Mouse (Mus musculus) cerebellum, postnatal 10 days (tissue): Measurements from ENCODE around the gene 4931440F15Rik.
"Not testable (repeated sequence)": the region's sequence is repeated elsewhere in the genome, so short reads cannot be mapped to it uniquely, and the experiment has no call there.

ENCODE experiments used
- DNase-seq, 2 experiments: peaks; one replicate each; pipeline ENCODE4 v3.0.0; 2021; ENCODE audit warnings: mixed read lengths in 2 of 2

Gene 4931440F15Rik

GRCm38 (mm10) chr11:29825271-29825718 lies at the start of gene 4931440F15Rik:
TSS of gene 4931440F15Rik (minus strand) at chr11:29825668.
- not testable (repeated sequence) for DNase-seq

GRCm38 (mm10) chr11:29874781-29875180 lies 49.3 kb upstream of the 4931440F15Rik start:
- not testable (repeated sequence) for DNase-seq

DNA sequence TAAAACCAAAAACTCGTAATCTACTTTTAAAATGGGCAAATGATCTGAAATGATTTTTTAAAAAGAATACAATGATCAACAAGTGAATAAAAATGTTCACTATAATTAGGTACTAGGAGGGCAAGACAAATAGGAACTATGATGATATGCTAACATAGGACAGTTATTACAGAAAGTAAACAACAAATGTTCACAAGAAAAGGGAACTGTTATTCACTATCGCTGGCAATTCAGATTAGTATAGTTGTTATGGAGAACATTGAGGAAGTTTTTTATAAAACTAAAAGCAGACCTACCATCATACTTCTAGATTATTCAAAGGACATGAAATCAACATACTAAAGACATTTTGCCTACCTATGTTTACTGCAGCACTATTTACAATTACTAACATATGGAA lies 44.7 kb upstream of the 4931440F15Rik start:
- DNase-seq = no peak

GRCm38 (mm10) chr11:29864269-29864668 lies 38.8 kb upstream of the 4931440F15Rik start:
- no peak for DNase-seq

DNA sequence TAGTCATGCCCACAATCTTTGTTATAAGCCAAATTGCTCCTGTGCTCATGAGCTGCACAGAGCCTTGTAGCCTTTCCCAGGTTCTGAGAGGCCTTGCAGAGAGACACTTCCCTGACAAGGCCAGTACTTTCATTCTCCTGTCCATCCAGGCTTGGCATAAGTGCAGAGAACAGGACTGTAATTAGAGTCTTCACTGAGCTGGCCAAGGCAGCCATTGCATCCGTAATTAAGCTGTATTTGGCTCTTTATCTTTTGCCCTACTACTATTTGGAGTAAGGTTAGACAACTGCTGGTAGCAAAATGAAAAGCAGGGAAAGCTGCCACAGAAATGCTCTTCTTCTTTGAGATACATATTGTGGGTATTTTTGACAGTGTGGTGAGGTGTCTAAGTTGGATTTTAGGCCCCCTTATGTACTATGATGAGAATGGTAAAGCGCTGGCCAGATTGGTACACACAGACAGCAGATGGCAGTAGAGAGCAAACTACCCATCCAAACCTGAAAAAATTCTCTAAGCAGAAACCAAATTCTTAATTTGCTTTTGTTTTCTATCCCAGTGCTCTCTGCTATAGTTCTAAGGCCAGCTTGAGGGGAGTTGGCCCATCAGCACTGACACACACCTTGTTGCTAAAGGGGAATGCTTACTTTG lies 36.4 kb upstream of the 4931440F15Rik start:
- DNase-seq = peak; percentile 72 to 80

DNA sequence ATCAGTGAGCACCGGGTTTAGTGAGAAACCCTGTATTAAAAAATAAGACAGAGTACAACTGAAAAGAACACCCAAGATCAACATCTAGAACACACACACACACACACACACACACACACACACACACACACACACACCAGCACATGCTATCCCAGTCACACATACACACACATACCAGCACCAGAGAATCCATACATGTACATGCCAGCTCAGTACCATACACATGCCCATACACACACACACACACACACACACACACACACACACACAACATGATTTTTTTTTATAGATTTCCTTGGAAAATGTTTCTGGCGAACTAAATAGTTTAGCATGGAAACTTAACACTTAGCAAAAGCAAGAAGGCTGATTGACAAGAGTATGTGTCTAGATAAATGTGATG lies 35.6 kb upstream of the 4931440F15Rik start:
- DNase-seq = no peak

DNA sequence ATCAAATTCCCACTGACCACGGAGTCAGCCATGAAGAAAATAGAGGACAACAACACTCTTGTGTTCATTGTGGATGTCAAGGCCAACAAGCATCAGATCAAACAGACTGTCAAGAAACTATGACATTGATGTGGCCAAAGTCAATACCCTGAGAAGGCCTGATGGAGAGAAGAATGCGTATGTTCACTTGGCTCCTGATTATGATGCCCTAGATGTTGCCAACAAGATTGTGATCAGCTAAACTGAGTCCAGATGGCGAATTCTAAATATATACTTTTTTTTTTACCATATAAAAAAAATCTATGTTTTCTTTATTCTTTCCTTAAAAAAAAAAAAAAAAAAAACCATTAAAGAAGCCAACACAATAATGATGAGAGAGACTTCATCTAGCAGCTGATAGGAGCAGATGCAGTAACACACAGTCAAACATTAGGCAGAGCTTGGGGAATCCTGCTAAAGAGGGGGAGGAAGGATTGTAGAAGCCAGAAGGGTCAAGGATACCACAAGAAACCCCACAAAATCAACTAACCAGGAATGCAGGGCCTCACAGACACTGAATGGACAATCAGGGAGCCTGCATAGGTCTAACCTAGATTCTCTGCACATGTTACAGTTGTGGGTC lies 15.2 kb upstream of the 4931440F15Rik start:
- DNase-seq = no peak

DNA sequence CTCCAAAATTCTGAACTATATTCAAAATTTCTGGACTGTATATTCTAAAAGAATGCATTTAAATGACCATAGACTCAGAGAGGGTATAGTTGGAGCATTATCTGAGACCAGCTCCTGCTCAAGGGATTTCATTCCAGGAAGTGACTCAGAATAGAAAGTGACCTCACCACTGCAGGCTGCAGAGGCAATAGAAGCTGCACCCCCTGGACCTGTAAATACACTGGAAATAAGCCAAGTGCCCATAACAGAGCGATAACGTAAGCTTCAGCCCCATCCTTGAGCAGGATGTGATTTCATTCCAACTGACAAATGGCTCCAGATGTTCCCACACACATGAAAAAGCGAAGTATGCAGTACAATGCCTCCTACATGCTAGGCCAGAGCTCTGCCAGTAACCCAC lies 14.3 kb upstream of the 4931440F15Rik start:
- DNase-seq = peak in 1 of 2 experiments; percentile 20

DNA sequence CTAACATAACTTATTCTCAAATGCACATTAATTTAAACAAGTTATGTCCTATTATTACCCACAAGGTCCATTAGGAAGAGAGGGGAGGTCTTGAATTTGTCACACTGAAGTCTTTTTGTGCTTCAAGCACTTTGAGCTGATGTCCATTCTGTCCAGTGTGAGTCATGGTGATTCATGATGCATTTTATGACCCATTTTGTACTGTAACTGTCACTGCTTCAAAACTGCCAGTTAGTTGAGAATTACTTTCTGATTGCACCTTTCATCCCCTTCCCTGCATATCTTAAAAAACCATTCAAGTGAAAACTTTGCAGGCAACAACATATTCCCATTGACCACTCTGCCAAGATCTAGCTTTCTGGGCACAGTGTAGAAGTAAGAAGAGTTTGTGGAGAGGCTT lies 11.6 kb upstream of the 4931440F15Rik start:
- no peak for DNase-seq

- DNase-seq = no peak
These were observed 2.3 kb upstream of the 4931440F15Rik start for GRCm38 (mm10) chr11:29827729-29828128.

DNA sequence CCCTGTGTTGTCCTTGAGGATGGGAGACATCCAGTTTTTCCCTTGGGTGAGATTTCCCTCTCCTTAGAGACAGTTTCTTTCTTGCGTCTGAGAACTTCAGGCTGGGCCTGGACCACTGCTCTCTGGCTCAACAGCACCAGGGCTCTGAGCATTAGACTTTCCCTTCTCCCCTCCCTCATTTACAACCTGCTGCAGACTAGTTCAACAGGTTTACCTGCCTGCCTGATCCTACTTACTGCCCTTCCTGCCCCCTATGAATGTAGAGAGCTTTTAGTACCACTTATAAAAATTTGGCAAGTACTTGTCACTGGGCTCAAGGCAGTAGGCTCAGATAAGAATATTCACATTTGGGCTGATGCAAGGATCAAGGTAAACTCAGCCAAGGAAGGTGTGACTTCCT lies 533 bp upstream of the 4931440F15Rik start:
- no peak for DNase-seq

GRCm38 (mm10) chr11:29824474-29825270 lies 796 bp downstream of the 4931440F15Rik start:
- DNase-seq = peak; percentile 26 to 34

GRCm38 (mm10) chr11:29823141-29823540 lies 2.3 kb downstream of the 4931440F15Rik start:
- DNase-seq = no peak

DNA sequence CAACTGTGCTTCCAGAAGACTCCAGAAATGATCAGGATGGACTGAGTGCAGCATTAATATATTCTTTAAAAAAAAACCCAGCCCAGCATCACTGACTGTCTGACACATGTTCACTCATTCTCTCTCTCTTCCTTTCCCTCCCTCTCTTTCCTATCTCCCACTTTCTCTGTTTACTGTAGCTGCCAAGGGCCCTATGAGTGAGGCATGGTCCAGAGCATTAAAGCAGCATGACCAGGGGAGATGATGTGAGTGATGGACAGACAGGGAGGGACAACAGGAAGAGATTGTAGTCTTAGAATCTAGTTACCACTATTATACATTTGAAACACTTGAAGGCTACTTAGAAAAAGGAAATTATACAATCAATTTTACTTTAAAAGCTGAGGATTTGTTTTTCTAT lies 9.8 kb downstream of the 4931440F15Rik start:
- DNase-seq = no peak

DNA sequence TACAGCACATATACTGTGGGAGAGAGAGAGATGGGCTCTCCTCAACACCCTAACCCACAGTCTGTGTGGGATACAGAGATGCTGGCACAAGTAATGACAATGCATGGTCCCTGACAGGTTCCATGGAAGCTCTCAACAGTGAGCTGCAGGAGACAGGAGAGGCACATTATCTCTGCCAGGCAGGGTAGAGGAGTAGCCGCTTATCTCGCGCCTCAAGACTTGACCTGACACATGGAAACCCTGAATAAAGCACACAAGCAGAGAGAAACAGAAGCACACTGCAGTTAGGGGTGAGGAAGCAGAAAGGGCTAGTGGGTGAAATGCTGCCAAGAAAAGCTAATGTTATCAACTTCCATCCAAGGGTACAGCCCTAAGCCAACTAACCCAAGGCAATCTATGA lies 10.2 kb downstream of the 4931440F15Rik start:
- peak in 1 of 2 experiments; percentile 22 for DNase-seq

DNA sequence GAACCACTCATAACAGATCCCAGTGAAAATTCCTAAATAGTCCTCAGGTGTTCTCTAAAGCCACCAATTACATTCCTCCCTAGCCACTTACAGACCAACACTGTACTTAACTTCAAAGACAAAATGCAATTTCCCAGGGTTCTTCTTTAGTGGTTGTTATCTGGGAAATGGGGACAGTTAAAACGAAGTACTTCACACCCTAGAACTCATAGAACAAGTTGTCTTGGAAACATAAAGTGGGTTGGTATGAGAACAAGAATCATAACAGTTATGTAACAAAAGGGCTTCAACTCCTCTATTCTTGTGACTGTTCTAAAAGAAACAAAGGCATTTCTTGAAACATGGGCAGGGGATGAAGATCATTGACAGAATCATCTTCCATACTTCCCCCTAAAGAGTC lies 12.2 kb downstream of the 4931440F15Rik start:
- DNase-seq = no peak

DNA sequence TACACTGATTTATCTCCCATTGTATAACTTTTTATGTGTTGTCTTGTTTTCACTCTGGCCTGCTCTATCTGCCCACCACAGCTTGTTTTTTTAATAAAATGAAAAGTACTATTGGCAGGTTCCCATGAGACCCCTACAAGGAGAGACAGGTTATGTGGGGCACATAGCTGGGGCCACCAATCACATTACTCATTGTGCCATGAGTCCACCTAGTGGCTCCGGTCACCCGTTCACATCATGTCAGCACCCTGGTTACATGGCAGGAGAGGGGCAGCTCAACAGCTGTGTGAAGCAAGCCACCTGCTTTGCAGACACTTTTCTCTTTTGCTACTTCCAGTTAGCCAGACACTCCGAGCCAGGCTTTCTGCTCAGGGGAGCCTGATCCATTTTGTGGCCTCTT lies 13.0 kb downstream of the 4931440F15Rik start:
- DNase-seq = no peak

GRCm38 (mm10) chr11:29810324-29810723 lies 15.1 kb downstream of the 4931440F15Rik start:
- no peak for DNase-seq

DNA sequence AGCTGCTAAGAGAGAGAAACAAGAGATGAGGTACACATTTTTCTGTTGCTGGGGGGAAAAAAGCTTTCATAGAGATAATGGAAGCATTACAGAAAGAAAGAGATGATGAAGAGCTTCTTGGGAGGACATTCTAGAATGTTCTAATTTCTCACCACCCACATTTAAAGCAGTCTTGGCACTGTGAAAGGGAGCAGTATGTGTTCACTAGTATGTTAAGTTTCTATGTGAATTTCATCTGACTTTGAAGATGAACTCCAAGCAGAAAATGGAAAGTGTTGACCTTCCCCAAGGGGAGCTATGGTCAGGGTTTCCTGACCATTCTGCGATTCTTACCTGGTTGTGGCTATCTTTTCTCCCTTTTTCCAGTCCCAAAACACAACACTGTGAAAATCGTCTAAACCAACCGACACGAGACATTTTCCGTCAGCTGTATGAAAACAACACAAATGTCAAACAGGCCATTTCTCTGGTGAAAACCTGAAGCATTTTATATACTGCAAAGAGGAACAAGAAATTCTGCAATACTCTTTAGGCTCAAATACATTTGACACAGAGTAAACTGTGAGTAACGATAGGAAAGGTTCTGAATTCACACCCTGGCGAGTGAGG lies 16.4 kb downstream of the 4931440F15Rik start:
- no peak for DNase-seq

DNA sequence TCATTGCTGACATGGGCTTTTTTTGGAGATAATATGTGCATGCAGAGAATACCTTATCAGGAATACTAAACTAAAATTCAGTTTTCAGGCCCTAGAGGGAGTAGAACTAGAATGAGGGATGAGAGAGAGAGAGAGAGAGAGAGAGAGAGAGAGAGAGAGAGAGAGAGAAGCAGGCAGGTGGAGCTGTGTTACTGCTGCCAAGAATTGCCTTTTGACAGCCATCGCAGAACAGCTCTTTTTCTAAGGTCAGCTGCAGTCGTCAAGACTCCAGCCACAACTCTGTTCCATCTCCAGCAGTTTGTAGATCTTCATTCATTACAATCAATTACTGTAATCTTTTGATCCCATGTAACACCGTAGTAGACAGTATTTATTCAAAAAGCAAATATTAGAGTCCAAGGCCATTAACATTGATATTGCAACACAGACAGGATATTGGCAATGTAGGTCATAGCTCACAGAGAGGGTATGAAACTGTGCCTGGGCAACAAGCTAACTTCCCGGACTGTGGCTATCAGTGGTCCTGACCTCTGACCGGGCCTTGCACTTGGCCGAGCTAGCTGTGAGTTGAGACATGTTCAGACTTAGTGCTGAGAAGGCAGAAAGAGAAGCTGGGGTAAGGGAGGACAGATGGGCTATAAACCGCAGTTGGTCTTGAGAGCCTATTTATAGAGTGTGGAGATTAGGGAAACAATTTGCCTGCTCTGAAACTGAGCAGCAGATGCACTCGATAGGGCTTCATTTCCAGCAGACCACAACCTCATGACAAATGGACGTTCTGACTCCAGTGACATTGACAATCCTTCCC lies 17.1 kb downstream of the 4931440F15Rik start:
- peak; percentile 60 to 61 for DNase-seq

GRCm38 (mm10) chr11:29807325-29807724 lies 18.1 kb downstream of the 4931440F15Rik start:
- DNase-seq = peak in 1 of 2 experiments; percentile 11
